Mouse (Mus musculus): ENCODE measurements around the gene Rhbdd3.

GRCm38 (mm10) chr11:5125713-5126112, 27.0 kb downstream of the Rhbdd3 start:
- TF ChIP-seq TAL1 (IDR thresholded peaks at IDR 0.05; ENCODE audit: low read length) (no peak), GATA1 (IDR thresholded peaks at IDR 0.05; ENCODE audit: low read length) (no peak)

Data from erythroblast, embryonic 14.5 days (primary cell).